Comparison of ENCODE assay signal across 11 mouse cellular contexts in the genomic region with DNA sequence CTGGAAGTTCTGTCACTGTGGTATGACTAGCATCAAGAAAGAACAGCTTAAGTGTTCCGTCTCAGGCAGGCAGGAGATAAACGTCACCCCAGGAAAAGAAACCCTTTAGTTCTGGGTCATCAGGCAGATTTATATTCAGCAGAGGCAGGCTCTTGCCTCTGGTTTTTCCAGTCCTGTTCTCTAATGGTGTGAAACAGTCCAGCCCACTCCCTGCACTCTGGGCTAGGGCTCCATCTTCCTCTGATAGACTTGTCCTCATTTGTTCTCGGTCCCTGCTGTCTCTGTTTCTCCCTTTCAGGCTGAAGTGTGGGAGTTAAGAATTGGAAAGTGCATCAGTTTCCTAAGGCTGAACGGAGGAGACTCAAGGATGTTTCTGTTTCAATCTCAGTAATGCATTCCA.
DNase-seq lines count a peak whose midpoint lies in the region; ATAC-seq lines count a peak whose summit lies in the region.
"Had no signal": no experiment of that assay in that cellular context is flagged by ENCODE, and none has a peak within 500 bp of the region (broad histone marks: within the 10 kb centered on the region; RNA-seq: fewer than 3 reads in every experiment).

No protein-coding gene starts in this region.

- no peaks in the 10 kb centered on the region for H3K27me3 ChIP-seq in hindbrain, embryonic 10.5 days (ENCODE audit: insufficient read depth, poor library complexity, severe bottlenecking)
- H3K27me3 ChIP-seq in hindbrain, embryonic 12.5 days = no peaks in the 10 kb centered on the region
- no peaks in the 10 kb centered on the region for H3K27me3 ChIP-seq in midbrain, embryonic 11.5 days (ENCODE audit: control insufficient read depth, insufficient read depth, low read length)
- no peaks in the 10 kb centered on the region for H3K27me3 ChIP-seq in midbrain, embryonic 13.5 days
- no peaks in the 10 kb centered on the region for H3K27me3 ChIP-seq in midbrain, embryonic 14.5 days (ENCODE audit: control insufficient read depth, insufficient read depth, low read length)
- H3K27me3 ChIP-seq: megakaryocyte, embryonic 14.5 days had no signal

- no peaks in the 10 kb centered on the region for H3K9me3 ChIP-seq in hindbrain, embryonic 10.5 days
- no peaks in the 10 kb centered on the region for H3K9me3 ChIP-seq in hindbrain, embryonic 12.5 days (replicated peaks)
- no peaks in the 10 kb centered on the region for H3K9me3 ChIP-seq in midbrain, embryonic 11.5 days (ENCODE audit: control insufficient read depth, low read length)
- no peaks in the 10 kb centered on the region for H3K9me3 ChIP-seq in midbrain, embryonic 13.5 days
- H3K9me3 ChIP-seq in midbrain, embryonic 14.5 days (ENCODE audit: control insufficient read depth, low read length) = no peaks in the 10 kb centered on the region

- H3K4me1 ChIP-seq in hindbrain, embryonic 10.5 days (replicated peaks) = peaks cover 20% of the 10 kb centered on the region
- H3K4me1 ChIP-seq in hindbrain, embryonic 12.5 days = peaks cover 10% of the 10 kb centered on the region
- H3K4me1 ChIP-seq in midbrain, embryonic 11.5 days (ENCODE audit: control insufficient read depth, insufficient read depth, low read length) = peaks cover 5% of the 10 kb centered on the region; the same call in 1 of the 2 replicates
- H3K4me1 ChIP-seq in midbrain, embryonic 13.5 days (replicated peaks) = peaks cover 8% of the 10 kb centered on the region
- no peaks in the 10 kb centered on the region for H3K4me1 ChIP-seq in midbrain, embryonic 14.5 days (ENCODE audit: control insufficient read depth, insufficient read depth, low read length)
- H3K4me1 ChIP-seq: megakaryocyte, embryonic 14.5 days had no signal

- no peak for ATAC-seq in hindbrain, embryonic 12.5 days (ENCODE audit: low FRiP score)
- peak; percentile 30; the same call in 1 of the 2 replicates for ATAC-seq in midbrain, embryonic 11.5 days (ENCODE audit: low FRiP score)
- no peak for ATAC-seq in midbrain, embryonic 13.5 days
- no peak for ATAC-seq in midbrain, embryonic 14.5 days (ENCODE audit: low FRiP score, low TSS enrichment)
- ATAC-seq: liver, postnatal 0 days had no signal

- DNase-seq in hindbrain, embryonic 10.5 days (ENCODE audit: low spot score) = no peak
- peak; percentile 82 for DNase-seq in midbrain, embryonic 11.5 days (ENCODE audit: low spot score, missing footprints)
- peak; percentile 48 to 73 for DNase-seq in frontal cortex, adult 2 months (ENCODE audit: extremely low spot score in 1 of 2, low spot score in 1 of 2)
- DNase-seq in right cerebral cortex, postnatal 25 days = peak; percentile 25
- DNase-seq in midbrain, embryonic 14.5 days = no peak
- no peak for DNase-seq in cerebellum, postnatal 4 days (ENCODE audit: low spot score in 2 of 2)
- DNase-seq: liver, postnatal 0 days; thymus, postnatal 14 days had no signal

- H3K27ac ChIP-seq in hindbrain, embryonic 10.5 days = peak overlapping the region; percentile 47; the same call in 1 of the 2 replicates
- no peak overlapping the region for H3K27ac ChIP-seq in hindbrain, embryonic 12.5 days
- H3K27ac ChIP-seq in midbrain, embryonic 11.5 days (ENCODE audit: low read depth, low read length) = no peak overlapping the region
- no peak overlapping the region for H3K27ac ChIP-seq in midbrain, embryonic 13.5 days
- H3K27ac ChIP-seq in midbrain, embryonic 14.5 days (replicated peaks; ENCODE audit: low read depth, low read length) = no peak overlapping the region

- no peak overlapping the region for H3K4me3 ChIP-seq in hindbrain, embryonic 10.5 days
- no peak overlapping the region for H3K4me3 ChIP-seq in hindbrain, embryonic 12.5 days
- H3K4me3 ChIP-seq in midbrain, embryonic 11.5 days (ENCODE audit: low read depth, low read length) = no peak overlapping the region
- no peak overlapping the region for H3K4me3 ChIP-seq in midbrain, embryonic 13.5 days (replicated peaks)
- no peak overlapping the region for H3K4me3 ChIP-seq in midbrain, embryonic 14.5 days (replicated peaks; ENCODE audit: low read depth, low read length)
- H3K4me3 ChIP-seq: megakaryocyte, embryonic 14.5 days had no signal

- no peaks in the 10 kb centered on the region for H3K36me3 ChIP-seq in hindbrain, embryonic 10.5 days
- H3K36me3 ChIP-seq in hindbrain, embryonic 12.5 days = no peaks in the 10 kb centered on the region
- no peaks in the 10 kb centered on the region for H3K36me3 ChIP-seq in midbrain, embryonic 11.5 days (ENCODE audit: control insufficient read depth, insufficient read depth, low read length)
- no peaks in the 10 kb centered on the region for H3K36me3 ChIP-seq in midbrain, embryonic 13.5 days
- no peaks in the 10 kb centered on the region for H3K36me3 ChIP-seq in midbrain, embryonic 14.5 days (ENCODE audit: control insufficient read depth, insufficient read depth, low read length)

- 33% methylated on average over 4 of the region's 4 CpGs for WGBS in hindbrain, embryonic 10.5 days
- 31% methylated on average over 4 of the region's 4 CpGs for WGBS in hindbrain, embryonic 12.5 days
- WGBS in midbrain, embryonic 11.5 days = 20% methylated on average over 4 of the region's 4 CpGs
- WGBS in midbrain, embryonic 13.5 days = 24% methylated on average over 4 of the region's 4 CpGs
- 26% methylated on average over 4 of the region's 4 CpGs for WGBS in midbrain, embryonic 14.5 days

- no peak overlapping the region for H3K9ac ChIP-seq in hindbrain, embryonic 12.5 days
- no peak overlapping the region for H3K9ac ChIP-seq in midbrain, embryonic 11.5 days (ENCODE audit: low read length)
- H3K9ac ChIP-seq in midbrain, embryonic 13.5 days (replicated peaks) = no peak overlapping the region
- no peak overlapping the region for H3K9ac ChIP-seq in midbrain, embryonic 14.5 days (replicated peaks; ENCODE audit: low read length)
- H3K9ac ChIP-seq: liver, postnatal 0 days had no signal

- H3K4me2 ChIP-seq in hindbrain, embryonic 12.5 days (replicated peaks) = no peak overlapping the region
- H3K4me2 ChIP-seq in midbrain, embryonic 11.5 days = no peak overlapping the region
- no peak overlapping the region for H3K4me2 ChIP-seq in midbrain, embryonic 13.5 days (replicated peaks)
- H3K4me2 ChIP-seq in midbrain, embryonic 14.5 days (ENCODE audit: low read length) = no peak overlapping the region

Comparison
In these comparisons a context has a peak if more than half of its experiments do, and no peak if none do; other contexts are left out.
1. DNase-seq: peak in midbrain, embryonic 11.5 days (single experiment), frontal cortex, adult 2 months (2 of 2) and right cerebral cortex, postnatal 25 days (single experiment); none in hindbrain, embryonic 10.5 days (single experiment), midbrain, embryonic 14.5 days (single experiment) and cerebellum, postnatal 4 days (0 of 2).